Mouse (Mus musculus) erythroblast, embryonic 14.5 days (primary cell): ENCODE measurements around the gene Cldn15.

ENCODE experiments used
- GATA1 ChIP-seq: IDR thresholded peaks from 2 replicates; pipeline ENCODE4 v1.6.1; 2012; ENCODE audit warnings: low read length, inconsistent platforms, mixed read lengths
- TAL1 ChIP-seq: IDR thresholded peaks from 3 replicates; pipeline ENCODE4 v1.6.1; 2012; ENCODE audit warnings: low read length, inconsistent platforms, mixed read lengths

DNA sequence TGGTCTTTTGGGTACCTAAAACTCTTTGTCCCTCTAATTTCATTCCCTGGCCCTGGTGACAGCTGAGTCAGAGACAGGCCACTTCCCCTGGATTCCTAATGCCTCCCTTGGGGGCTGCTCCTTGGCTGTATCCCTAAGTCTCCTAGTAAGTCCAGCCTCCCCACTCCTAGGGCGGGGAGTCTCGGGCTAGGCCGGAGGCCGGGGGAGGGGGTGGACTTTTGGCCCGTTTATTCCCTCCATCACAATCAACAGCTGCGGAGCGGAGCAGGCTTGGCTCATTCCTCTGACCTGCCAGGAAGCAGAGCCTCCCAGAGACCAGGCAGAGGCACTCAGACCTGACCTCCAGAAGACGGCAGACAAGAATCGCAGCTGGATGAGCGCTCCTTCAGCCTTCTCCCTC is 1.2 kb downstream of the Cldn15 start:
- TF ChIP-seq TAL1 = no peak
- no peak for TF ChIP-seq GATA1
